Mouse (Mus musculus): ENCODE data around the gene Cox19. TPM values are rescaled to one million over a fixed set of nuclear protein-coding genes. Genes with fewer than 3 reads are reported as not detected.
"Not testable (repeated sequence)": the region's sequence is repeated elsewhere in the genome, so short reads cannot be mapped to it uniquely, and the experiment has no call there.

Cox19 gene
- polyA plus RNA-seq, 1 experiment: 87.4 TPM

DNA sequence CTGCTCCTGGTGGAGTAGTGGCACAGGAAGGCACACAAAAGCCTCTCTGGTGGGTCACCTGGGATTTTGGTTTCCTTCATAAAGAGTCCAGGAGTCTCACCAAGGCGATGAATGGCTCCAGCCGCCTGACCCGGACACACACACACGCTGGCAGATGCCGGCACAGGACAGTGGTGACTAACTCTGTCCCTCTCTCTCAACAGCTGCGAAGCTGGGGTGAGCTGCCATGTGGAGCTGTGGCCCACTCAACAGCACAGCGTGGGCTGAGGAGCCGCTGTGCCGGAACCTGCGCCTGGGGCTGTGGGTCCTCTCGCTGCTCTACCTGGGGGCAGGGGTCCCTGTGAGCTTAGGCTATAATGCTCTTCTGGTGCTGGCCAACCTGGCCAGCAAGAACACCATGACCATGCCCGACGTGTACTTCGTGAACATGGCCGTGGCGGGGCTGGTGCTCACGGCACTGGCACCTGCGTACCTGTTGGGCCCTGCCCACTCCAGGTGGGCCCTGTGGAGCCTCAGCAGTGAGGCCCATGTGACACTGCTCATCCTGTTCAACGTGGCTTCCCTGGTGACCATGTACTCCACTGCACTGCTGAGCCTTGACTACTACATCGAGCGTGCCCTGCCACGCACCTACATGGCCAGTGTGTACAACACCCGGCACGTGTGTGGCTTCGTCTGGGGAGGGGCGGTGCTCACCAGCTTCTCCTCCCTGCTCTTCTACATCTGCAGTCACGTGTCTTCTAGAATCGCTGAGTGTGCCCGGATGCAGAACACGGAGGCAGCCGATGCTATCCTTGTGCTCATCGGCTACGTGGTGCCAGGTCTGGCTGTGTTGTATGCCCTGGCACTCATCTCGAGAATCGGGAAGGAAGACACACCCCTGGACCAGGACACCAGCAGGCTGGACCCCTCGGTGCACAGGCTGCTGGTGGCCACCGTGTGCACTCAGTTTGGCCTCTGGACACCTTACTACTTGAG lies 41.3 kb upstream of the Cox19 start:
- Histone ChIP-seq H3K4me1 (ENCODE audit: control insufficient read depth, insufficient read depth, low read length) (peaks cover 31% of the 10 kb centered on the region), H3K27me3 (ENCODE audit: control insufficient read depth, insufficient read depth, low read length) (no peaks in the 10 kb centered on the region), H3K27ac (ENCODE audit: insufficient read depth, low read length) (no peak overlapping the region), H3K4me3 (replicated peaks; ENCODE audit: insufficient read depth, low read depth, low read length) (no peak overlapping the region)
- no peak for DNase-seq
- TF ChIP-seq POLR2A (IDR thresholded peaks at IDR 0.05; ENCODE audit: borderline replicate concordance, insufficient read depth, low read length): no peak
- TF ChIP-seq CTCF (IDR thresholded peaks at IDR 0.05; ENCODE audit: borderline replicate concordance, insufficient read depth, low read depth, low read length): no peak
- whole genome bisulfite sequencing: 81% methylated on average over 37 of the region's 37 CpGs

DNA sequence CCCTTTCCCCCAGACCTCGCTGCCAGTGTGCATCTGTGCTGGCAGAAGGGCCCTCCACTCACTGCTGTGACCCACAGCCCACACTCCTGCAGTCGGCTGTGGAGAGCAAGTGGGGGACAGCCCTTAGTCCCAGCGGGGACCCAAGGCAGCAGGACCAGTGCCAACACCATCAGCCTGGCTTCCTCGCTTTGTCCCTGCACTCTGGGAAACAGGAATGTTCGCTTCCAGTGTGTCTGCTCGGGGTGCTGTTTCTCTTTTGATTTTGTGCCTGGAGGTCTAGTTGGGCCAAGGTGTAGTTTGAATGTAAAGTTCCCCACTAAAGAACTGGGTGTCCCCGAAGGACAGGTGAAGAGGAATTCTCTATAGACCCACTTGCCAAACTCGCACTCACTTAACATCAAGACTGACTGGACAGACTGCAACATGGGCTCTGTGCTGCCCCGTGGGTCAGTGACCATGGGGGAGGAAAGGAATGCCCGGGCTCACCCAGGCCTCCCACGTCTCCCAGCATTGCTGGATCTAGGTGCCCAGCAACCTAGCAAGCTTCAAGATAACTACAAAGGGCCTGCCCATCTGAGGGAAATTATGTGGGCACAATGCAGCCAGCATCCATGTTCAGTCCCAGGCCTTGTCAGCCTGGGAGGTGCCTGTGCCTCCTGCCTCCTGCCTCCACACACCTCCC lies 40.2 kb upstream of the Cox19 start:
- WGBS: 23% methylated on average over 11 of the region's 11 CpGs
- Histone ChIP-seq H3K4me3 (replicated peaks; ENCODE audit: insufficient read depth, low read depth, low read length) (no peak overlapping the region), H3K27ac (ENCODE audit: insufficient read depth, low read length) (peak overlapping the region; percentile 16), H3K4me1 (ENCODE audit: control insufficient read depth, insufficient read depth, low read length) (peaks cover 31% of the 10 kb centered on the region), H3K27me3 (ENCODE audit: control insufficient read depth, insufficient read depth, low read length) (no peaks in the 10 kb centered on the region)
- TF ChIP-seq CTCF (IDR thresholded peaks at IDR 0.05; ENCODE audit: borderline replicate concordance, insufficient read depth, low read depth, low read length): no peak
- TF ChIP-seq POLR2A (IDR thresholded peaks at IDR 0.05; ENCODE audit: borderline replicate concordance, insufficient read depth, low read length): no peak
- DNase-seq: peak; percentile 45 to 49

DNA sequence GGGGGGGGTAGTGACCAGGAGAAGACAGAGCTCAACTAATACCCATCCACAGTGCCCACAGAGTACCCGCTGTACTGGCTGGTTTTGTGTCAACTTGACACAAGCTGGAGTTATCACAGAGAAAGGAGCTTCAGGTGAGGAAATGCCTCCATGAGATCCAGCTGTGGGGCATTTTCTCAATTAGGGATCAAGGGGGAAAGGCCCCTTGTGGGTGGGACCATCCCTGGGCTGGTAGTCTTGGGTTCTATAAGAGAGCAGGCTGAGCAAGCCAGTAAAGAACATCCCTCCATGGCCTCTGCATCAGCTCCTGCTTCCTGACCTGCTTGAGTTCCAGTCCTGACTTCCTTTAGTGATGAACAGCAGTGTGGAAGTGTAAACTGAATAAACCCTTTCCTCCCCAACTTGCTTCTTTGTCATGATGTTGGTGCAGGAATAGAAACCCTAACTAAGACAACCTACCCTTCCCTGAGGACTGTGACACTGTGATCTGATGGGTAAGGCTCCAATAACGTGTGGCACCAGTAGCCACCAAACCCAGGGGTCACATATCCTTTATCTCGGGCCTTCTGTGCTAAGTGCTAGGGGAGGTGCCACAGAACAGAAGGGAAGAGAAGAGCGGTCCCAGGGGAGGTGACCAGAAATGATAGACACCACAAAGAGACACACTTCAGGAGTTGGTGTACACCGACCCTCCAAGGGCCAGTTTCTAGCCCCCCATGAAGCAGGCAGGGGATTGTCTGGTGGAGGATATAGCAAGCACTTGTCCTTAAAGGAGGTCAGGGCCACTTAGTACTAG lies 39.3 kb upstream of the Cox19 start:
- Histone ChIP-seq H3K27ac (ENCODE audit: insufficient read depth, low read length) (peak overlapping the region; percentile 28), H3K4me1 (ENCODE audit: control insufficient read depth, insufficient read depth, low read length) (peaks cover 31% of the 10 kb centered on the region)
- H3K4me3 ChIP-seq (replicated peaks; ENCODE audit: insufficient read depth, low read depth, low read length); DNase-seq; H3K27me3 ChIP-seq (ENCODE audit: control insufficient read depth, insufficient read depth, low read length): not testable (repeated sequence)
- 74% methylated on average over 5 of the region's 5 CpGs for WGBS

DNA sequence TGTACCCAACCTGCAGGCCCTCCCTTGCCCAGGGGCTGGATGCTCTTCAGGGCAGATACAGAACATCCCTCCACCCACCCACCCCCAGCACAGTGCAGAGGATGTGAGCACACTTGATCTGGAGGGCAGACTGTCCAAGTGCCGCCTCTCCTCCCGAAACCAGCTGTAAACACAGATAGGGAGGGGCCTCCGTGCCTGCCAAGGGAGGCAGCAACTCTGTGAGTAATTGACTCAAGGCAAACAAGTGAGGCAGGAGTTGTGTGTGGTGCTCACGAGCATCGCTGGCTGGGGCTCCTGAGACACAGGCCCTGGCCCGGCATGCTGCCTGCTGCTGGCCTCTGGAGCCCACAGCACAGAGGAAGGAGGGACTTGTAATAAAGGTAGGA lies 38.5 kb upstream of the Cox19 start:
- 62% methylated on average over 6 of the region's 6 CpGs for WGBS
- TF ChIP-seq POLR2A (IDR thresholded peaks at IDR 0.05; ENCODE audit: borderline replicate concordance, insufficient read depth, low read length): no peak
- TF ChIP-seq CTCF (IDR thresholded peaks at IDR 0.05; ENCODE audit: borderline replicate concordance, insufficient read depth, low read depth, low read length): no peak
- Histone ChIP-seq H3K4me3 (replicated peaks; ENCODE audit: insufficient read depth, low read depth, low read length) (no peak overlapping the region), H3K27ac (ENCODE audit: insufficient read depth, low read length) (peak overlapping the region; percentile 28; the same call in 1 of the 2 replicates), H3K4me1 (ENCODE audit: control insufficient read depth, insufficient read depth, low read length) (peaks cover 34% of the 10 kb centered on the region), H3K27me3 (ENCODE audit: control insufficient read depth, insufficient read depth, low read length) (no peaks in the 10 kb centered on the region)
- no peak for DNase-seq

DNA sequence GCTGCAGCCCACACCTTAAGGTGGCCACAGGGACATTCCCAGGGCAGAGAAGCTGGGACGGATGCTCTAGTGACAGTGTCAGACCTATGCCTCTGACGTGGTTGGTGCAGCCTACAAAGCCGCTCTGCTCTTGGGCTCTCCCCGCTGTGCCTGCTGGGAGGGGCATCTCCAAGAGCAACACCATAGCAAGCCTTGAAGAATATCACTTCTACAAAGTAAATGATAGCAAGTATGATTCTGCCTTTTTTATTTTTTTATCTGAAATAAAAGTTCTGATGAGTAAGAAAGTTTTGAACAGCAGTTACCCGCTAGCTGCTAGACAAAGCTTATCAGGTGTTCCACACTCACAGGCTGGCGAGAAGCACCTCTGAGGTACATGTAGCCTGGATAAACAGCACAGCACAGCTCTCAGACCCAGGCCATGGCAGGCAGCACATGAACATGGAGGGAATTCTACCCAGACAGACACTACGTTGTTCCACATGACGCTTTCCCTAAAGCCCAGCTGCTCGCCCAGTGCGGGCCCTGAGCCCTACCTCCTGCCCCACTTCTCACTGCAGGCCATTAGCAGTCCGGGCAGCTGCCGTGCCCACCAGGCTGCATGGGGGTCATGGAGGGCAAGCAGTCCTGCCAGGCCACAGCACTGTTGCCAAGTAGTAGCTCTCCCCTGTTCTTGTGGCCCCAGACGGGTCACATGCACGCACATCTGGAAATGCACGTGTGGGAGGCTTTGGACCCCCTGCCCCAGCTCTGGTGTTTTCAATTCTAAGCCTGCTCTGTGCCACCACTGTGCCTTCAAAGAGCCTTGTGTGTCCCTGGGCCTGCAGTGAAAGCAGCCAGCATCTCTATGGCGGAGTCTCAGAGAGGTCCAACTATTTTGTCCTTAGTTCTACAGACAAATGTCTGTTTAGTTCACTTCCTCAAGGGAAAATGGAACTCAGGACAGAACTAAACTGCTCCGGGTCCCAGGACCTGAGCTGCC lies 37.8 kb upstream of the Cox19 start:
- no peaks in the 10 kb centered on the region for H3K27me3 ChIP-seq (ENCODE audit: control insufficient read depth, insufficient read depth, low read length)
- H3K27ac ChIP-seq (ENCODE audit: insufficient read depth, low read length): peak overlapping the region; percentile 61
- no peak for TF ChIP-seq POLR2A (IDR thresholded peaks at IDR 0.05; ENCODE audit: borderline replicate concordance, insufficient read depth, low read length)
- TF ChIP-seq CTCF (IDR thresholded peaks at IDR 0.05; ENCODE audit: borderline replicate concordance, insufficient read depth, low read depth, low read length): no peak
- peaks cover 37% of the 10 kb centered on the region for H3K4me1 ChIP-seq (ENCODE audit: control insufficient read depth, insufficient read depth, low read length)
- no peak for DNase-seq
- 55% methylated on average over 17 of the region's 17 CpGs for WGBS
- no peak overlapping the region for H3K4me3 ChIP-seq (replicated peaks; ENCODE audit: insufficient read depth, low read depth, low read length)

DNA sequence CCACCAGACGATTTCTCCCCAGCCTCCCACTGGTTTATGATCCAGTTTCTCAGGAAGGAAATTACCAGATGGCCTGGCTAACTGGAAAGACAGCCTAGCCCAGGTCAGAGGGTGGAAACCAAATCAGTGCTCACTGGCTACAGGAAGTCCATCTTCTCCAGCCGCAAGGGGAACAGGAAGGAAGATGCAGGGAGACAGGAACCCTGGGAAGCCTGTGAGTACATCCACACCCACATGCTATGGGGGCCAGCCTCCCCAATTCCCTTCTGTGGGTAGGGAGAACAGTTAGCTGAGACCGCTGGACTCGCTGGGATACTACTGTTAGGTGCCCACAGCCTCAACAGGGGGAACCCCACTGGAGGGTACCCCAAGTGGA lies 37.0 kb upstream of the Cox19 start:
- 51% methylated on average over 4 of the region's 4 CpGs for WGBS
- DNase-seq: peak in 1 of 2 experiments; percentile 12
- Histone ChIP-seq H3K27me3 (ENCODE audit: control insufficient read depth, insufficient read depth, low read length) (no peaks in the 10 kb centered on the region), H3K4me3 (replicated peaks; ENCODE audit: insufficient read depth, low read depth, low read length) (no peak overlapping the region), H3K4me1 (ENCODE audit: control insufficient read depth, insufficient read depth, low read length) (peaks cover 39% of the 10 kb centered on the region), H3K27ac (ENCODE audit: insufficient read depth, low read length) (0 out of 2 replicates have a peak overlapping the region, but pooled peaks have one; percentile 5)
- TF ChIP-seq POLR2A (IDR thresholded peaks at IDR 0.05; ENCODE audit: borderline replicate concordance, insufficient read depth, low read length) (no peak), CTCF (IDR thresholded peaks at IDR 0.05; ENCODE audit: borderline replicate concordance, insufficient read depth, low read depth, low read length) (no peak)
